Mouse (Mus musculus) fibroblast of lung, adult 2 months (primary cell): ENCODE measurements around the gene Gars.

Experiments used
- DNase-seq: peaks from one replicate; pipeline ENCODE4 v3.0.0-alpha.2; 2011; ENCODE audit warnings: low read depth

Gars gene

GRCm38 (mm10) chr6:55037799-55038670 lies at the start of gene Gars:
Gene Gars, plus strand, starts transcription at chr6:55038007.
- DNase-seq = peak; percentile 65

GRCm38 (mm10) chr6:54988141-54988540 lies 49.7 kb upstream of the Gars start:
- peak; percentile 57 for DNase-seq

- DNase-seq = no peak
Observed at GRCm38 (mm10) chr6:54991189-54991588, 46.6 kb upstream of the Gars start.

- DNase-seq = no peak
Observed at GRCm38 (mm10) chr6:54992141-54992540, 45.7 kb upstream of the Gars start.

- DNase-seq = peak; percentile 97
Observed at GRCm38 (mm10) chr6:54992734-54993260, 45.0 kb upstream of the Gars start, which contains the start of gene Ggct. Gene Ggct, minus strand, starts transcription at chr6:54992950.

- no peak for DNase-seq
Observed at GRCm38 (mm10) chr6:54996361-54996760, 41.4 kb upstream of the Gars start.

- no peak for DNase-seq
Observed at GRCm38 (mm10) chr6:54997726-54998125, 40.1 kb upstream of the Gars start.

GRCm38 (mm10) chr6:55001320-55001719 lies 36.5 kb upstream of the Gars start:
- DNase-seq = no peak

GRCm38 (mm10) chr6:55002438-55002837 lies 35.4 kb upstream of the Gars start:
- no peak for DNase-seq

GRCm38 (mm10) chr6:55003559-55003958 lies 34.2 kb upstream of the Gars start:
- no peak for DNase-seq

GRCm38 (mm10) chr6:55008401-55008800 lies 29.4 kb upstream of the Gars start:
- no peak for DNase-seq

- peak; percentile 78 for DNase-seq
Observed at GRCm38 (mm10) chr6:55009391-55010230, 28.2 kb upstream of the Gars start.

GRCm38 (mm10) chr6:55010330-55011091 lies 27.3 kb upstream of the Gars start:
- DNase-seq = no peak

- DNase-seq = no peak
Observed at GRCm38 (mm10) chr6:55012516-55012915, 25.3 kb upstream of the Gars start.

GRCm38 (mm10) chr6:55014184-55014583 lies 23.6 kb upstream of the Gars start:
- DNase-seq = no peak

GRCm38 (mm10) chr6:55016236-55016635 lies 21.6 kb upstream of the Gars start:
- no peak for DNase-seq

GRCm38 (mm10) chr6:55016710-55017583 lies 20.9 kb upstream of the Gars start:
- peak; percentile 66 for DNase-seq

- no peak for DNase-seq
Observed at GRCm38 (mm10) chr6:55018417-55018816, 19.4 kb upstream of the Gars start.

- no peak for DNase-seq
Observed at GRCm38 (mm10) chr6:55021806-55022205, 16.0 kb upstream of the Gars start.

- no peak for DNase-seq
Observed at GRCm38 (mm10) chr6:55027642-55028041, 10.2 kb upstream of the Gars start.

GRCm38 (mm10) chr6:55036731-55037130 lies 1.1 kb upstream of the Gars start:
- no peak for DNase-seq
